Mouse (Mus musculus): ENCODE results near the gene Tmem163.

- TF ChIP-seq POLR2A (IDR thresholded peaks at IDR 0.05; ENCODE audit: low read depth, low read length) (no peak), CTCF (IDR thresholded peaks at IDR 0.05; ENCODE audit: extremely low read depth, insufficient read length, insufficient replicate concordance, low read depth, low read length) (no peak)
Measured at GRCm38 (mm10) chr1:127718290-127718689, 38.9 kb upstream of the Tmem163 start.

Data from small intestine, adult 2 months (tissue).